Mouse (Mus musculus) lung, postnatal 10 days (tissue): ENCODE data around the gene Akap10.
"Not testable (repeated sequence)": the region's sequence is repeated elsewhere in the genome, so short reads cannot be mapped to it uniquely, and the experiment has no call there.

Experiments used
- DNase-seq: peaks from one replicate; pipeline ENCODE4 v3.0.0; 2021

The Akap10 gene

GRCm38 (mm10) chr11:61930640-61931586 is 861 bp upstream of the Akap10 start:
- DNase-seq, result no peak

GRCm38 (mm10) chr11:61929323-61930097 is 542 bp downstream of the Akap10 start:
- DNase-seq, result no peak

GRCm38 (mm10) chr11:61923309-61923708 is 6.7 kb downstream of the Akap10 start:
- no peak for DNase-seq

GRCm38 (mm10) chr11:61919702-61920101 is 10.3 kb downstream of the Akap10 start:
- no peak for DNase-seq

- DNase-seq, result no peak
Observed at GRCm38 (mm10) chr11:61908315-61908714, 21.7 kb downstream of the Akap10 start.

- DNase-seq, result peak; percentile 31
Observed at GRCm38 (mm10) chr11:61882183-61882582, 47.9 kb downstream of the Akap10 start.

GRCm38 (mm10) chr11:61879921-61880320 is 50.1 kb downstream of the Akap10 start:
- DNase-seq, result no peak

GRCm38 (mm10) chr11:61871881-61872280 is 58.2 kb downstream of the Akap10 start:
- DNase-seq, result no peak

- DNase-seq, result no peak
Observed at GRCm38 (mm10) chr11:61866856-61867255, 63.2 kb downstream of the Akap10 start.

GRCm38 (mm10) chr11:61861781-61862547 is 68.1 kb downstream of the Akap10 start:
- DNase-seq, result no peak

- no peak for DNase-seq
Observed at GRCm38 (mm10) chr11:61859316-61859715, 70.7 kb downstream of the Akap10 start.

GRCm38 (mm10) chr11:61855539-61855938 is 74.5 kb downstream of the Akap10 start:
- no peak for DNase-seq

GRCm38 (mm10) chr11:61854988-61855411 is 75.1 kb downstream of the Akap10 start, which contains the start of gene Ulk2:
Gene Ulk2, minus strand, starts transcription at chr11:61855073.
- DNase-seq, result peak; percentile 92

GRCm38 (mm10) chr11:61854211-61854987 is 75.7 kb downstream of the Akap10 start:
- peak; percentile 88 for DNase-seq

GRCm38 (mm10) chr11:61853659-61854058 is 76.4 kb downstream of the Akap10 start:
- no peak for DNase-seq

GRCm38 (mm10) chr11:61852916-61853315 is 77.1 kb downstream of the Akap10 start:
- DNase-seq, result no peak

- no peak for DNase-seq
Observed at GRCm38 (mm10) chr11:61851195-61851594, 78.9 kb downstream of the Akap10 start.

GRCm38 (mm10) chr11:61840663-61841062 is 89.4 kb downstream of the Akap10 start:
- DNase-seq, result not testable (repeated sequence)

- DNase-seq, result no peak
Observed at GRCm38 (mm10) chr11:61839940-61840339, 90.1 kb downstream of the Akap10 start.

- DNase-seq, result no peak
Observed at GRCm38 (mm10) chr11:61839182-61839581, 90.9 kb downstream of the Akap10 start.
